Mouse (Mus musculus) gastrocnemius, postnatal 36 days (tissue): ENCODE data around the gene Acss1. TPM values are rescaled to one million over a fixed set of nuclear protein-coding genes. Genes with fewer than 3 reads are reported as not detected.

Experiments used
- DNase-seq, 2 experiments: peaks; one replicate each; pipeline ENCODE4 v3.0.0; 2022
- intact Hi-C: fragments of 180-260 bp; cut with DNase I; formaldehyde crosslinking; loops from one replicate; pipeline ENCODE4 v1.15.1; 2025
- total RNA-seq, 2 experiments: library from RNA; stranded (reverse); gene quantifications; 2 replicates each; pipeline ENCODE4 v1.2.3; 2021

Gene Acss1
- total RNA-seq, 2 experiments from 2014 or later: 10.7 to 26.5 TPM

DNA sequence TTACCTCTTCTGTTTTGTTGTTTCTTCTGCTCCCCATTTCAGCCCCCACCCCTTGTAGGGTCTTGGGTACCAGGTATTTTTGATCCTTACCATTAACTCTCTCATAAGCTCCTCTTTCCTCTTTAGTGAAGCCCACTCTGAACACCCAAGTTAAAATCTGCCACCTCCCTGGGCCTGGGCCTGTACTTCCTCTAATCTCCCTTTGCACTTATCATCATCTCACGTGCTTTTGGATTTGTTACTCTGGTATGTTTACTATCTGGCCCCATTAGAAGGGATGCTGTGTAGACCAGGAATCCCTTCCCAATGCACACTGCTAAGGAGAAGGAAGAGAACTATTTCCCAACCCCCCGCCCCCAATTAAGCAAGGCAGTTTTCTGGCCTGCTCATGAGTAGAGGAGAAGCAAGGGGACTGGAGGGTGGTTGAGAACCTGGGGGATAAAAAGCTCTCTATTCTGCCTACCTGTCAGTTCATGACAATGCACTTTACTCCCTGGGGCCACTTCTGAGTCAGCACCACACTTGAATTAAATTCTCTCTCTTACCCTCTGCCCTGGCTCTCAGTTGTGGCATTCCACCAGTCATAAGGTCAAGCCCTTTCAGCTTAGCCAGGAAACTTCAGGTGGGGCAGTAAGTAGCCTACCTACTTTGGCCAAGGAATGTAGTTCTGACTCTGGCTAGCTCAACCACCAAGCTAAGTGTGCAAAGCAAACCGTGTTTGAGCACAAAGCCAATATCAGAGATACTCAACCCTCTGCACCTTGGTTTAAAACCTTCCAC is 72.7 kb downstream of the Acss1 start:
- intact Hi-C loops: no loop called here
- no peak for DNase-seq

DNA sequence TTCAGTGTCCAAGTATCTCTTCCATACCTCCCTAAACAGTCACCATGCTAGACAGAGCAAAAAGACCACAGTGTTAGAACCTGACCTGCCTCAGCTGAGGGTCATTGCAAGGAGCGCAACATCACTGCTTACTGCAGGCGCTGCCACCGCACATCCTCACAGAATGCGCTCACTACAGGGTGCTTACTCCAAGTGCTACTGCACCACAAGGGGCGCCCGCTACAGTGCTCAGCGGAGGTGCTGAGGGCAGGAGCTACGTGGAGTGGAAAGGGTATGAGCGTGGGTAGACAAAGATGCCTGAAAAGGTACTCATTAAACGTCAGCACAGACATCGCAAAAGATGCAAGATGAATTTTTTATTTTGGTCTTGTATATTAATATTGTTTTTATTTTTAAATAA is 79.2 kb downstream of the Acss1 start:
- no peak for DNase-seq

DNA sequence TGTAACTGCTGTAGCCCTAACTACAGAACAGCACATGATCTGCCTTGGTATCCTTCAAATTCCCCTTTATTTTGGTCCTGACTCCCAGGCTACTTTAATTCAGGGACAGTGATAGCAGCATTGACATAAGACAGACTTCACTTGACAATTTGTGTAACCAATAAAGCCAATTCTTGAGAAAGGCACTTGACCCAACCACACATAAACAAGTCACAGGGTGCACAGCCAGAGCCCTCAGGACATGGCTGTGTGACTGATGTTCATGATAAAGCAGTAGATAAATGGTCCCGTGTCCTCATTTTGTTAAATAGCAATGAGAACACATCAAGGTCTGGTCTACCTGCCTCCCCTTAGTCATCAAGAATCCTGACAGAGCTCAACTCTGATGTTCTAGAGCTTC is 88.7 kb downstream of the Acss1 start:
- intact Hi-C loops: no loop called here

More for the DNA sequence above, 79.2 kb downstream of the Acss1 start:
- intact Hi-C loops: no loop called here

DNA sequence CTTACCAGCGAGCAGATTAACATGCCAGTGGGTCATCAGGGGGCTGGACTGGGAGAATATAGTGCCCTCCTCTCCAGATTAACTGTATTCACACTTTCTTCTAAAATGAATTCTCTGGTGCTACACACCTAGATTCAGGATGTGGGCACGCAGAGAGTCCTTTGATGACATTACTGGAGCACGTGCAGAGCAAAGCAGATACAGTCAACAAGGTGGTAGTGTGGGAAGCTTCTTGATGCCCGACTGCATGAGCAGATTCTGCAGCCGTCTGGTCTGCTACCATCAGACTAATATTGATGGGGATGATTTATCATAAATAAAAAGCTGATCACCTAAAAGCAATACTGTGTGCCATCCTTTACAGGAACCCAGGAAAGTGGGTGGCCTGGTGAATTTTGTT is 89.7 kb downstream of the Acss1 start:
- intact Hi-C loops: no loop called here
- DNase-seq: no peak

More for the DNA sequence above, 88.7 kb downstream of the Acss1 start:
- DNase-seq: no peak

DNA sequence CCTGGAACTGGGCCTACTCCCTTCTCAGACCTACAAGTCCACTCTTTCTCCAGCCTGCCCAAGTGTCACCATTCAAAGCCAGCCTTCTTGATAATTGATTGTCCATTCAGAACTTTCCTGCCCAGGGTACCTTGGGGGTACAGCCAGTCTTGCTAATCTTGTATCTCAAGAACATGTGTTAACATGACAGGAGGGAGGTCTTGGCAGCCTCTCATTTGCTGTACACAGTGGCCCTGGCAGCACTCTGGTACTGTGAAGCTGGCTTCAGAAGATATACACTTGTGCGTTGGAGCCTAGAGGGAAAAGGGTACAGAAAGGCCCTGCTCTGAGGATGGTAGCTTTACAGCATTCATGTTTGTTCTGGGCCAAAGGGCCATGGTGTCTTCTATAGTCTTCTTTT is 92.0 kb downstream of the Acss1 start:
- no peak for DNase-seq
- intact Hi-C loops: no loop called here

DNA sequence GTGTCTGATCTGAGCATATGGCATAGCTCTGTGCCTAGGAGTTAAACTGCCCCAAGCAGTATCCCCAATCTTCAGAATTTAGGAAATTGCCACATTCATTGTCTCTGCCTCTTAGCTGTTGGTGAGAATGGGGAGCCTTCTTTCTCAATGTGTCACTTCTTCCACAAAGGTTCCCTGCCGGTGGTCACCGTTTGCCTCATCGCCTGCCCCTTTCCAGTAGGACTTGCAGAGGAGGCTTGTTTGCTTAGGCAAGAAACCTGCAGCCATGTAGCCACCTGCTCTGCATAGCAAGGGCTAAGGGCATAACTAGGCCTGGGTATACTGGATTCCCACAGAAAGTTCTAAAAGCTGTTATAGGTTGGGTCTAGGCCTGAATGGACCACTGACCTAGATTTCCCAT is 95.8 kb downstream of the Acss1 start:
- DNase-seq: no peak
- intact Hi-C loops: no loop called here

DNA sequence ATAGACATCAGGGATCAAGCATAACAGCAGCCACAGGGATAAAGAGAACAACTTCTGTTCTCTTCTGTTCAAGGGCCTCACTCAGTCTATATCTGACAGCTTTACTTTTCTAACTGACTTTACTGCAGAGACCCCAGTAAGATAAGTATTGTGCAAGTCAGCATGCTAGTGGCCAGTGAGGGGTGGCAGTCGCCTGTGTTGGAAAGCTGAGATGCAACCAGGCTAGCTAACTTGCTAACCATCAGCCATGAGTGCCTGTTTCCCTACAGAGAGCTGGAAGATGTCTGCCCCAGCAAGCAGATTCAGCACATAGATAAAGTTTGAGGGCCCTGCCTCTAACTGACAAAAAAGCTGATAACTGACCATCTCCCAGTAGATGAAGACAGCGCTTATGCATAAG is 97.5 kb downstream of the Acss1 start:
- no peak for DNase-seq

DNA sequence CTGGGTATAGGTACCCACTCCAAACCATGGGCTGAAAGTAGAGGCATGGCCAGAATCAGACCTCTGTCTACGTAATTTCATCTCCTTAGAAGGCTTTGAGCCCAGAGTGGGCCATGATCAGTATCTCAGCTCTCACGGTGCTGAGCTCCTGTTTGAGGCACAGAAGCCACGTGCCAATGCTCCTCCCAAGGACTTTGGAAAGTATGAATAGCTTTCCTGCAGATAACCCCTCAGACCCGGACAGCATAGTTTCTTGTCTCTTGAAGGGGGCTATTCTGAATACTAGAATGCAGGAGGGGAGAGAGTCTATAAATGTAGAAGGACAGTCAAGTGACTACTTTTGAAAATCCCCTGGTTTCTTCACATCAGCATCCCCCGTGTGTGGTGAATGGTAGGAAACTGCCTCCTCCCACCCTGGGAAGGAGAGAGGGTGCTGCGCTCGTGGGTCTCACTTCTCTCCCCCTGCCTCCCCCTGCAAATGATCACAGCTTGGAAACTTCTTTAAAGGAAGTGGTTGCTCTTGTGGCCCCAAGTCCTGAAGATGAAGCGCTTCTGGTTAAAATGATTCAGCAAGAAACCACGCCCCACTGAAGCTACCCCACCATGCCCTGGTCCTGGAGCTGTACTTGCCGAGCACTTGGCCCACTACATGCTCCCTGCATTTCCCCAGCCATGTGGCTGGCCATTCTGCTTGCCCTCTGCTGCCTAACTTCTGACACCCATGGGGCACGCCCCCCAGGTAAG is 98.3 kb downstream of the Acss1 start, which contains the start of gene Cst7:
Gene Cst7 (plus strand): TSS at position 569 of the 744 bp plus-strand sequence.
- DNase-seq: no peak
- intact Hi-C loops: no loop called here

More for the DNA sequence above, 97.5 kb downstream of the Acss1 start:
- intact Hi-C loops: no loop called here

Other genes with a start within 250 kb of the Acss1 start
- gene Zfp442, start 217.0 kb downstream of the Acss1 start, total RNA-seq: 1 to 10 TPM; 1.4 to 2.0 TPM
- not detected for gene Zfp345, start 183.4 kb downstream of the Acss1 start, total RNA-seq
- not detected for gene Cst7, start 98.1 kb downstream of the Acss1 start, total RNA-seq
- gene Apmap, start 59.9 kb downstream of the Acss1 start, total RNA-seq: 10 to 100 TPM; 16.0 to 19.3 TPM
- gene Vsx1, start 20.9 kb upstream of the Acss1 start, total RNA-seq: not detected
- gene Entpd6, start 80.5 kb upstream of the Acss1 start, total RNA-seq: 1 to 10 TPM; 7.2 to 8.1 TPM
- gene Pygb, start 118.2 kb upstream of the Acss1 start, total RNA-seq: 1 to 10 TPM; 4.2 to 4.6 TPM
- gene Abhd12, start 236.2 kb upstream of the Acss1 start, total RNA-seq: 10 to 100 TPM; 24.1 to 24.8 TPM
- 1 to 10 TPM; 1.3 to 2.8 TPM for gene Gins1, start 236.9 kb upstream of the Acss1 start, total RNA-seq